Comparison of ENCODE assay signal across 18 mouse cellular contexts in the genomic region with DNA sequence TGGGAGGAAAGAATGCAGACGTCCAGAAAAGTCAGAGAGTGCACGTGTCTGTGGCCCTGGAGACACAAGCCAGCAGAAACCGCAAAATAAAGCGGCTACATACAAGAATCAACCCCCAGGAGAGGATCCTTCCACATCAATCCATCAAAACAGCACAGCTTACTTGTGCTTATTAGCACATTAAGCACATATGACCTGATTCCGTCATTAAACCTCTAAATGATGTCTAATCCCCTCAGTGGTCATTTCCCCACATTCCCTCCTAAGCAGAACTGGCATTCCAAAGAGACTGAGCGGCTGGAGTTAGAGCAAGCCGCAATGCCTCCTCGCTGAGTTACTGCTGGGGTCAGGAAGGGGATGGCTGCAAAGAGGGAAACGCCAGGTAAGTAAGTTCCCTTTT.
DNase-seq lines count a peak whose midpoint lies in the region; ATAC-seq and TF ChIP-seq lines count a peak whose summit lies in the region.
"Had no signal": no experiment of that assay in that cellular context is flagged by ENCODE, and none has a peak within 500 bp of the region (broad histone marks: within the 10 kb centered on the region; RNA-seq: fewer than 3 reads in every experiment).

No protein-coding gene starts in this region.

- no peaks in the 10 kb centered on the region for H3K36me3 ChIP-seq in hindbrain, embryonic 16.5 days (ENCODE audit: control insufficient read depth, insufficient read depth, low read length)
- no peaks in the 10 kb centered on the region for H3K36me3 ChIP-seq in hindbrain, postnatal 0 days (ENCODE audit: insufficient read depth, low read length)
- H3K36me3 ChIP-seq in midbrain, embryonic 11.5 days (ENCODE audit: control insufficient read depth, insufficient read depth, low read length), result no peaks in the 10 kb centered on the region
- no peaks in the 10 kb centered on the region for H3K36me3 ChIP-seq in midbrain, embryonic 13.5 days
- H3K36me3 ChIP-seq: hindbrain, embryonic 13.5 days; lung, embryonic 15.5 days had no signal

- no peak overlapping the region for H3K4me2 ChIP-seq in hindbrain, embryonic 16.5 days (ENCODE audit: low read length)
- H3K4me2 ChIP-seq in hindbrain, postnatal 0 days (ENCODE audit: low read depth, low read length), result no peak overlapping the region
- no peak overlapping the region for H3K4me2 ChIP-seq in midbrain, embryonic 11.5 days
- no peak overlapping the region for H3K4me2 ChIP-seq in midbrain, embryonic 13.5 days (replicated peaks)
- H3K4me2 ChIP-seq: hindbrain, embryonic 13.5 days; liver, embryonic 13.5 days; lung, embryonic 15.5 days had no signal

- no peak overlapping the region for H3K27ac ChIP-seq in hindbrain, embryonic 16.5 days (ENCODE audit: low read depth, low read length)
- no peak overlapping the region for H3K27ac ChIP-seq in hindbrain, postnatal 0 days
- no peak overlapping the region for H3K27ac ChIP-seq in midbrain, embryonic 11.5 days (ENCODE audit: low read depth, low read length)
- no peak overlapping the region for H3K27ac ChIP-seq in midbrain, embryonic 13.5 days
- peak overlapping the region; percentile 31 for H3K27ac ChIP-seq in embryonic fibroblast, embryonic 13.5 days (ENCODE audit: insufficient read depth, low read length)
- H3K27ac ChIP-seq: hindbrain, embryonic 13.5 days; left cerebral cortex, adult 2 months; liver, embryonic 13.5 days; lung, embryonic 15.5 days had no signal

- WGBS in hindbrain, embryonic 16.5 days, result 51% methylated on average over 9 of the region's 9 CpGs
- 57% methylated on average over 9 of the region's 9 CpGs for WGBS in hindbrain, postnatal 0 days
- WGBS in midbrain, embryonic 11.5 days, result 68% methylated on average over 9 of the region's 9 CpGs
- WGBS in midbrain, embryonic 13.5 days, result 63% methylated on average over 9 of the region's 9 CpGs

- no peak for TF ChIP-seq POLR2A in embryonic fibroblast, embryonic 13.5 days (IDR thresholded peaks at IDR 0.05; ENCODE audit: low read depth, low read length)

- H3K27me3 ChIP-seq in hindbrain, embryonic 16.5 days (replicated peaks; ENCODE audit: control insufficient read depth, insufficient read depth, low read length), result no peaks in the 10 kb centered on the region
- no peaks in the 10 kb centered on the region for H3K27me3 ChIP-seq in hindbrain, postnatal 0 days (ENCODE audit: insufficient read depth, low read length)
- no peaks in the 10 kb centered on the region for H3K27me3 ChIP-seq in midbrain, embryonic 11.5 days (ENCODE audit: control insufficient read depth, insufficient read depth, low read length)
- no peaks in the 10 kb centered on the region for H3K27me3 ChIP-seq in midbrain, embryonic 13.5 days
- H3K27me3 ChIP-seq: hindbrain, embryonic 13.5 days; liver, embryonic 13.5 days; lung, embryonic 15.5 days had no signal

- H3K9me3 ChIP-seq in hindbrain, embryonic 16.5 days (ENCODE audit: control insufficient read depth, low read length), result no peaks in the 10 kb centered on the region
- H3K9me3 ChIP-seq in hindbrain, postnatal 0 days (ENCODE audit: low read length), result no peaks in the 10 kb centered on the region
- no peaks in the 10 kb centered on the region for H3K9me3 ChIP-seq in midbrain, embryonic 11.5 days (ENCODE audit: control insufficient read depth, low read length)
- H3K9me3 ChIP-seq in midbrain, embryonic 13.5 days, result no peaks in the 10 kb centered on the region
- H3K9me3 ChIP-seq: hindbrain, embryonic 13.5 days; liver, embryonic 13.5 days; lung, embryonic 15.5 days had no signal

- H3K9ac ChIP-seq in hindbrain, embryonic 16.5 days (ENCODE audit: low read depth, low read length), result no peak overlapping the region
- no peak overlapping the region for H3K9ac ChIP-seq in hindbrain, postnatal 0 days (replicated peaks; ENCODE audit: low read length)
- no peak overlapping the region for H3K9ac ChIP-seq in midbrain, embryonic 11.5 days (ENCODE audit: low read length)
- no peak overlapping the region for H3K9ac ChIP-seq in midbrain, embryonic 13.5 days (replicated peaks)
- H3K9ac ChIP-seq: hindbrain, embryonic 13.5 days; liver, embryonic 13.5 days; lung, embryonic 15.5 days had no signal

- no peaks in the 10 kb centered on the region for H3K4me1 ChIP-seq in hindbrain, embryonic 16.5 days (ENCODE audit: control insufficient read depth, insufficient read depth, low read depth, low read length)
- H3K4me1 ChIP-seq in hindbrain, postnatal 0 days (ENCODE audit: insufficient read depth, low read length), result no peaks in the 10 kb centered on the region
- peaks cover 7% of the 10 kb centered on the region for H3K4me1 ChIP-seq in midbrain, embryonic 11.5 days (ENCODE audit: control insufficient read depth, insufficient read depth, low read length)
- peaks cover 7% of the 10 kb centered on the region; the same call in 1 of the 2 replicates for H3K4me1 ChIP-seq in midbrain, embryonic 13.5 days (replicated peaks)
- peaks cover 11% of the 10 kb centered on the region for H3K4me1 ChIP-seq in embryonic fibroblast, embryonic 13.5 days (ENCODE audit: control insufficient read depth, insufficient read depth, low read length)
- H3K4me1 ChIP-seq: lung, embryonic 15.5 days had no signal

- ATAC-seq in hindbrain, embryonic 16.5 days, result peak; percentile 50; the same call in 1 of the 2 replicates
- ATAC-seq in hindbrain, postnatal 0 days, result no peak
- ATAC-seq in midbrain, embryonic 11.5 days (ENCODE audit: low FRiP score), result 0 out of 2 replicates have a peak, but pooled peaks have one; percentile 29
- ATAC-seq in midbrain, embryonic 13.5 days, result no peak

- no peak for TF ChIP-seq CTCF in hindbrain, postnatal 0 days (IDR thresholded peaks at IDR 0.05; ENCODE audit: low read depth)
- TF ChIP-seq CTCF in embryonic fibroblast, embryonic 13.5 days (IDR thresholded peaks at IDR 0.05; ENCODE audit: borderline replicate concordance, insufficient read depth, low read length), result no peak

- no peak for DNase-seq in hindbrain, postnatal 0 days (ENCODE audit: low spot score)
- DNase-seq in midbrain, embryonic 11.5 days (ENCODE audit: low spot score, missing footprints), result no peak
- peak; percentile 82 for DNase-seq in retina, embryonic 14.5 days (ENCODE audit: low spot score)
- no peak for DNase-seq in testis, postnatal 10 days (ENCODE audit: low spot score)
- DNase-seq in lung, postnatal 10 days, result no peak
- DNase-seq: adrenal gland, postnatal 36 days; cerebellum, adult 8-10 months; heart, postnatal 10 days; kidney, adult 2 months; liver, embryonic 13.5 days; right cerebral cortex, postnatal 4 days; thymus, postnatal 4 days had no signal

- H3K4me3 ChIP-seq in hindbrain, embryonic 16.5 days (ENCODE audit: low read length), result no peak overlapping the region
- H3K4me3 ChIP-seq in hindbrain, postnatal 0 days (ENCODE audit: low read length), result no peak overlapping the region
- no peak overlapping the region for H3K4me3 ChIP-seq in midbrain, embryonic 11.5 days (ENCODE audit: low read depth, low read length)
- no peak overlapping the region for H3K4me3 ChIP-seq in midbrain, embryonic 13.5 days (replicated peaks)
- H3K4me3 ChIP-seq in embryonic fibroblast, embryonic 13.5 days (ENCODE audit: insufficient read depth, low read length), result no peak overlapping the region
- H3K4me3 ChIP-seq: hindbrain, embryonic 13.5 days; left cerebral cortex, adult 2 months; liver, embryonic 13.5 days; lung, embryonic 15.5 days had no signal

Comparison
In these comparisons a context has a peak if more than half of its experiments do, and no peak if none do; other contexts are left out.
1. ATAC-seq: peak in hindbrain, embryonic 16.5 days (single experiment) and midbrain, embryonic 11.5 days (single experiment); none in hindbrain, postnatal 0 days (single experiment) and midbrain, embryonic 13.5 days (single experiment).